Comparison of ENCODE assay signal across 19 mouse cellular contexts in genomic region chr16:96149311-96149710, GRCm38 (mm10). TPM values are rescaled to one million over a fixed set of nuclear protein-coding genes. Genes with fewer than 3 reads are reported as not detected.
A peak's percentile ranks its signal among the peaks of the same experiment; 100 is the strongest.
DNase-seq lines count a peak whose midpoint lies in the region; ATAC-seq and TF ChIP-seq lines count a peak whose summit lies in the region.
"Had no signal": no experiment of that assay in that cellular context is flagged by ENCODE, and none has a peak within 500 bp of the region (broad histone marks: within the 10 kb centered on the region; RNA-seq: fewer than 3 reads in every experiment).

No protein-coding gene starts in this region.

- H3K27me3 ChIP-seq in heart, embryonic 12.5 days (replicated peaks) = no peaks in the 10 kb centered on the region
- no peaks in the 10 kb centered on the region for H3K27me3 ChIP-seq in kidney, embryonic 16.5 days (ENCODE audit: insufficient read depth, low read length)
- no peaks in the 10 kb centered on the region for H3K27me3 ChIP-seq in stomach, embryonic 15.5 days (replicated peaks)
- H3K27me3 ChIP-seq: forebrain, embryonic 15.5 days; limb, embryonic 13.5 days; midbrain, embryonic 12.5 days had no signal

- WGBS in heart, embryonic 12.5 days = 24% methylated on average over 9 of the region's 9 CpGs
- WGBS in kidney, embryonic 16.5 days = 53% methylated on average over 9 of the region's 9 CpGs
- WGBS in stomach, embryonic 15.5 days = 52% methylated on average over 9 of the region's 9 CpGs

- TF ChIP-seq CTCF in embryonic fibroblast, embryonic 13.5 days (IDR thresholded peaks at IDR 0.05; ENCODE audit: borderline replicate concordance, insufficient read depth, low read length) = no peak

- H3K9ac ChIP-seq in heart, embryonic 12.5 days = peak overlapping the region; percentile 47; the same call in 1 of the 2 replicates
- H3K9ac ChIP-seq in kidney, embryonic 16.5 days (replicated peaks; ENCODE audit: low read length) = 0 out of 2 replicates have a peak overlapping the region, but pooled peaks have one; percentile 2
- H3K9ac ChIP-seq in stomach, embryonic 15.5 days = no peak overlapping the region
- H3K9ac ChIP-seq: forebrain, embryonic 15.5 days; midbrain, embryonic 12.5 days had no signal

- peaks cover 60% of the 10 kb centered on the region for H3K4me1 ChIP-seq in heart, embryonic 12.5 days (replicated peaks)
- H3K4me1 ChIP-seq in kidney, embryonic 16.5 days (ENCODE audit: insufficient read depth, low read length) = peaks cover 18% of the 10 kb centered on the region
- H3K4me1 ChIP-seq in embryonic fibroblast, embryonic 13.5 days (ENCODE audit: control insufficient read depth, insufficient read depth, low read length) = peaks cover 22% of the 10 kb centered on the region
- H3K4me1 ChIP-seq in stomach, embryonic 15.5 days = peaks cover 28% of the 10 kb centered on the region

- intact Hi-C loops in left cerebral cortex, postnatal 25 days (cut with DNase I) = loop anchor here (5.0 kb wide), 1 partner anchor 107 kb away; no protein-coding TSS in a partner anchor

- H3K27ac ChIP-seq in heart, embryonic 12.5 days (ENCODE audit: poor library complexity, severe bottlenecking) = peak overlapping the region; percentile 87
- H3K27ac ChIP-seq in kidney, embryonic 16.5 days (ENCODE audit: low read length) = no peak overlapping the region
- H3K27ac ChIP-seq in embryonic fibroblast, embryonic 13.5 days (ENCODE audit: insufficient read depth, low read length) = peak overlapping the region; percentile 75
- peak overlapping the region; percentile 81 for H3K27ac ChIP-seq in stomach, embryonic 15.5 days
- H3K27ac ChIP-seq: forebrain, embryonic 15.5 days; hindbrain, embryonic 10.5 days; layer of hippocampus, adult 2 months; left cerebral cortex, adult 2 months; limb, embryonic 13.5 days; midbrain, embryonic 12.5 days had no signal

- no peak overlapping the region for H3K4me3 ChIP-seq in heart, embryonic 12.5 days
- no peak overlapping the region for H3K4me3 ChIP-seq in kidney, embryonic 16.5 days (ENCODE audit: low read length)
- no peak overlapping the region for H3K4me3 ChIP-seq in embryonic fibroblast, embryonic 13.5 days (ENCODE audit: insufficient read depth, low read length)
- H3K4me3 ChIP-seq in stomach, embryonic 15.5 days (replicated peaks) = no peak overlapping the region
- H3K4me3 ChIP-seq: forebrain, embryonic 15.5 days; hindbrain, embryonic 10.5 days; layer of hippocampus, adult 2 months; left cerebral cortex, adult 2 months; limb, embryonic 13.5 days; midbrain, embryonic 12.5 days had no signal

- no peak for TF ChIP-seq POLR2A in embryonic fibroblast, embryonic 13.5 days (IDR thresholded peaks at IDR 0.05; ENCODE audit: low read depth, low read length)

- no peaks in the 10 kb centered on the region for H3K9me3 ChIP-seq in heart, embryonic 12.5 days (replicated peaks)
- no peaks in the 10 kb centered on the region for H3K9me3 ChIP-seq in kidney, embryonic 16.5 days (ENCODE audit: low read length)
- H3K9me3 ChIP-seq in stomach, embryonic 15.5 days = no peaks in the 10 kb centered on the region
- H3K9me3 ChIP-seq: forebrain, embryonic 15.5 days; hindbrain, embryonic 10.5 days; limb, embryonic 13.5 days; midbrain, embryonic 12.5 days had no signal

- ATAC-seq in heart, embryonic 12.5 days (ENCODE audit: insufficient number of reproducible peaks, low FRiP score) = 0 out of 2 replicates have a peak, but pooled peaks have one; percentile 10
- no peak for ATAC-seq in kidney, embryonic 16.5 days (ENCODE audit: low FRiP score, low TSS enrichment)
- no peak for ATAC-seq in stomach, embryonic 15.5 days (ENCODE audit: insufficient read depth, low FRiP score, low read depth)
- ATAC-seq: forebrain, embryonic 15.5 days had no signal

- H3K36me3 ChIP-seq in heart, embryonic 12.5 days = peaks cover 22% of the 10 kb centered on the region
- H3K36me3 ChIP-seq in kidney, embryonic 16.5 days (ENCODE audit: insufficient read depth, low read length) = peaks cover 10% of the 10 kb centered on the region
- H3K36me3 ChIP-seq in stomach, embryonic 15.5 days = no peaks in the 10 kb centered on the region

- peak overlapping the region; percentile 43 for H3K4me2 ChIP-seq in heart, embryonic 12.5 days
- no peak overlapping the region for H3K4me2 ChIP-seq in kidney, embryonic 16.5 days (replicated peaks; ENCODE audit: low read depth, low read length)
- H3K4me2 ChIP-seq in stomach, embryonic 15.5 days = no peak overlapping the region
- H3K4me2 ChIP-seq: forebrain, embryonic 15.5 days; limb, embryonic 13.5 days; midbrain, embryonic 12.5 days had no signal

- DNase-seq in heart, adult 8-10 months (ENCODE audit: low spot score) = no peak
- no peak for DNase-seq in kidney, adult 8-10 months
- DNase-seq in frontal cortex, postnatal 36 days (ENCODE audit: low spot score in 2 of 2) = no peak
- no peak for DNase-seq in left cerebral cortex, postnatal 25 days (ENCODE audit: low spot score in 2 of 2)
- DNase-seq: adrenal gland, postnatal 10 days; B cell, adult 2 months; cerebellum, adult 2 months; kidney, adult 2 months; right cerebral cortex, postnatal 14 days had no signal

RNA-seq across cellular contexts. Expression of gene Wrb, which starts 4.1 kb away (rescaled TPM):
- polyA plus RNA-seq in heart, embryonic 12.5 days (2016; fragmentation: Nextera tagmentation; extraction: Ambion mirVana) = 83.3 and 85.8 TPM in 2 replicates
- 10 to 100 TPM; 13.6 to 17.6 (median 15.9) TPM for total RNA-seq in heart, adult 8-10 months (2022)
- 70.1 and 75.2 TPM in 2 replicates for polyA plus RNA-seq in kidney, embryonic 16.5 days (2015; fragmentation: Nextera tagmentation; extraction: Ambion mirVana)
- 28.5 and 35.2 TPM in 2 replicates for polyA plus RNA-seq in embryonic fibroblast, embryonic 13.5 days (2011; ENCODE audit: insufficient read length, low read depth, missing spikeins)
- 60.0 and 65.5 TPM in 2 replicates for polyA plus RNA-seq in stomach, embryonic 15.5 days (2015; fragmentation: Nextera tagmentation; extraction: Ambion mirVana)
- 10 to 100 TPM; 61.1 to 61.6 TPM for total RNA-seq in left cerebral cortex, postnatal 25 days (2021)

RNA-seq across cellular contexts. Expression of gene Hmgn1, which starts 21.8 kb away (rescaled TPM):
- polyA plus RNA-seq in heart, embryonic 12.5 days (2016; fragmentation: Nextera tagmentation; extraction: Ambion mirVana) = 506 and 568 TPM in 2 replicates
- 10 to 100 TPM; 40.6 to 57.8 (median 43.0) TPM for total RNA-seq in heart, adult 8-10 months (2022)
- 609 and 649 TPM in 2 replicates for polyA plus RNA-seq in kidney, embryonic 16.5 days (2015; fragmentation: Nextera tagmentation; extraction: Ambion mirVana)
- polyA plus RNA-seq in embryonic fibroblast, embryonic 13.5 days (2011; ENCODE audit: insufficient read length, low read depth, missing spikeins) = 261 and 299 TPM in 2 replicates
- polyA plus RNA-seq in stomach, embryonic 15.5 days (2015; fragmentation: Nextera tagmentation; extraction: Ambion mirVana) = 476 and 575 TPM in 2 replicates
- total RNA-seq in left cerebral cortex, postnatal 25 days (2021) = 10 to 100 TPM; 52.5 to 71.7 TPM

RNA-seq across cellular contexts. Expression of gene Lca5l, which starts 42.8 kb away (rescaled TPM):
- polyA plus RNA-seq in heart, embryonic 12.5 days (2016; fragmentation: Nextera tagmentation; extraction: Ambion mirVana) = 1.5 and 2.1 TPM in 2 replicates
- total RNA-seq in heart, adult 8-10 months (2022) = under 1 TPM; 0.19 to 0.60 (median 0.29) TPM
- polyA plus RNA-seq in kidney, embryonic 16.5 days (2015; fragmentation: Nextera tagmentation; extraction: Ambion mirVana) = 0.94 and 1.0 TPM in 2 replicates
- 1.1 and 1.4 TPM in 2 replicates for polyA plus RNA-seq in embryonic fibroblast, embryonic 13.5 days (2011; ENCODE audit: insufficient read length, low read depth, missing spikeins)
- 1.4 and 1.5 TPM in 2 replicates for polyA plus RNA-seq in stomach, embryonic 15.5 days (2015; fragmentation: Nextera tagmentation; extraction: Ambion mirVana)
- 1 to 10 TPM; 1.5 to 2.2 TPM for total RNA-seq in left cerebral cortex, postnatal 25 days (2021)

RNA-seq across cellular contexts. Expression of gene Sh3bgr, which starts 50.9 kb away (rescaled TPM):
- 626 and 648 TPM in 2 replicates for polyA plus RNA-seq in heart, embryonic 12.5 days (2016; fragmentation: Nextera tagmentation; extraction: Ambion mirVana)
- total RNA-seq in heart, adult 8-10 months (2022) = 100 to 1,000 TPM; 279 to 382 (median 369) TPM
- 5.3 and 9.4 TPM in 2 replicates for polyA plus RNA-seq in kidney, embryonic 16.5 days (2015; fragmentation: Nextera tagmentation; extraction: Ambion mirVana)
- 6.3 and 6.9 TPM in 2 replicates for polyA plus RNA-seq in embryonic fibroblast, embryonic 13.5 days (2011; ENCODE audit: insufficient read length, low read depth, missing spikeins)
- 29.2 and 35.6 TPM in 2 replicates for polyA plus RNA-seq in stomach, embryonic 15.5 days (2015; fragmentation: Nextera tagmentation; extraction: Ambion mirVana)
- under 1 TPM; 0.85 to 0.96 TPM for total RNA-seq in left cerebral cortex, postnatal 25 days (2021)
